Mouse (Mus musculus) thymus, adult 2 months (tissue): ENCODE data around the gene Pcsk1n.

Experiments used
- CTCF ChIP-seq: fragments of 200-500 bp; IDR thresholded peaks from 2 replicates; pipeline ENCODE4 v1.5.1; 2012; ENCODE audit warnings: mild to moderate bottlenecking, control low read depth, low read length, moderate library complexity, borderline replicate concordance; ENCODE audit not compliant: control insufficient read depth, poor library complexity, insufficient read depth; ENCODE audit errors: extremely low read depth
- POLR2A ChIP-seq: fragments of 200-500 bp; IDR thresholded peaks from 2 replicates; pipeline ENCODE4 v1.6.1; 2012; ENCODE audit warnings: mild to moderate bottlenecking, low read length, control low read depth, moderate library complexity; ENCODE audit not compliant: control insufficient read depth, poor library complexity, insufficient read depth; ENCODE audit errors: extremely low read depth

DNA sequence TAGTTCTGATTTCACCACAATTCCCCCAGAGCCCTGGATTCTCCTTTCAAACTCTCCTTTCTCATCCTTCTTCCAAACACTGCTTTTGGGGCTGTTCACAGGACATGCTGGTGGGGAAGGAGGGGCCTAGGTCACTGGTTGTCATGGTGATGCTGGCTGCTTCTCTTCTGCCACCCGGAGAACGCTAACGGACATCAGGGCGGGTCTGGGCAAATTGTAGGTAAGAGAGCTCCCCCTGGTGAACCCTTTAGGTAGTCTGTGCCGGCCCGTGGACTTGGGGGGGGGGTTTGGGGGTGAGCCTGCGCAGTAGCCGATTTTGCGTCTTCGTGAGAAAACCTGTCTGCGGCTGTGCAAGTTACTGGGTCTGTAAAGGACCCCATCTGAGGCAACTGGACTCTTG, 39.8 kb upstream of the Pcsk1n start:
- TF ChIP-seq CTCF, result peak; percentile 53; the same call in 1 of the 2 replicates
- no peak for TF ChIP-seq POLR2A
